Mouse (Mus musculus): ENCODE measurements at regions not wholly inside any gene's neighbourhood (a gene's known extent, or its start where the extent isn't known, plus 50 kb on each side); places are given as distances from the start of the nearest gene placed in this dataset.

DNA sequence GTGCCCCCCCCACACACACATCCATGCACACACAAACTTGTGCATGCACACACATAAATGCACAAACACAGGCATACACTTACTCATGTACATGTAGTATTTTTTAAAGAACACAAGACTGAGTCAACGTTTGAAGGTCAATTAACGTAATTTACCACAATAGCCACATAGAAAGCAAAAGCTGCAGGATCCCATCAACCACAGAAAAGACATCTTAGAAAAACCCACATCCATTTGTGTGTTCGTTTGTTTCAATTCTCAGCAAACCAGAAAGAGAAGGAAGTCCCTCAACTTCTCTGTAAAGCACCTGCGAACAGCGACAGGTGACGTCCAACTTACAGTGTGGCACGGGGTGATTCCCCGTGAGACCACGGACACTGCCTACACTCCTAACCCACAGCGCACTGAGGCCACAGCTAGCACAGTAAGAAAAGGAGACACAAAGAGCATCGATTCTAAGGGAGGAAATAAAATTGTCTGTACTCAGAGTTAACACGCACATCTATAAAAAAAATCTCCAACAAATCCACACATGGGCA lies 53.8 kb downstream of the Dio3 start:
- DNase-seq (ENCODE audit: low read depth, low spot score), result no peak

DNA sequence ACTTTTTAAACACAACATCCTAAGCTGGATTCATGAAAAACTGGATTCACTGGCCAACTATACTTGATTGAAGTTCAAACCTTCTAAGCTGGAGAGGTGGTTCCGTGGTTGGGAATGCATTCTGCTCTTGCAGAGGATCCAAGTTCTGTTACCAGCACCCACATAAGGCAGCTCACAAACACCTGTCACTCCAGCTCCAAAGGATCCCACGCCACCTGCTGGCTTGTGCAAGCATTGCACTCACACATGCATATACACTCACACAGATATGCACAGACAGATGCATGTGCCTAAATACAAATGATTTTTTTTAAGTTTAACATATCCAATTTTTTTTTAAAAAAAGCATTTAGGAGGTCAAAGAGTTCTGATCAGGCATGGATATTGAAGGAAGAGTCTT lies 55.7 kb downstream of the Dio3 start:
- no peak for DNase-seq (ENCODE audit: low read depth, low spot score)

DNA sequence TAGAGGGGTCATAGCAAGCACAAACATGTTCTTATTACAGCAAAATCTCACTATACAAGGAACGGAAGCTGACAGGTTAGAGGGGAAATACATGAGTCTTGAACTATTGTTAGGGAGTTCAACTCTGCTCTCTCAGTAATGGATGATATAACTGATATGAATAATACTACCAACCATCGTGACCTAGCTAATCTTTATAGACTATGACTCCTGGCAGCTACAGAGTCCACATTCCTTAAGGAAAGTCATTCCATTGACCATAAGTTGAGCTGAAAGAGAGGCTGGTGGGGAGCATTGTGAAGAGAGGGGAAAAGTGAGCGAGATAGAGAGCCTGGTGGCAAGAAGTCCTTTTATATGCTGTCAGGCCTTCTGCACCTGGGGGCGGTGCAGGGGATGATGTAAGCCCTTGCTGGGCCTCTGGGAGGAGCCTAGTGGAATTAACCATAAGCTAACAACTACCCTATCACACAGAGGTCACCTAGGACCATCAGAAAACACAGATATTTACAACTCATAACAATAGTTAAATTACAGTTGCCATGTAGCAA lies 65.5 kb downstream of the Dio3 start:
- DNase-seq (ENCODE audit: low read depth, low spot score), result no peak

DNA sequence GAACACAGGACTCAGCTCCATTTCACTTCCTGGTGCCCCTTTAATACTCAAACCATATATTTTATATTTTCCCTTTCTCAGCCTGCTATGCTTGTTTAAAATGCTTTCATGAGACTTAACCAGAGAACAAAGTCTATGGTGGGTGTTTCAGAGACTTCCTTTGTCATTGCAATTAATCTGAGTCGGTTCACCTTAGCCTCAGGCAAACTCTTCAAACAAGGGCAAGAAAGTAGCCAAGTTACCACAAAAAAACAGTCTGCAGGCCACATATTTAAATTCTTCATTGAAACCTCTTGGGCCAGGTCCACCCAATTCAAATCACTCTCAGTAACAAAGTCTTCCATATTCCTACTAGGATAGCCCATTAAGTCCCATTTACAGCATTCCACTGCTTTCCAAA lies 70.8 kb downstream of the Dio3 start:
- no peak for DNase-seq (ENCODE audit: low read depth, low spot score)

DNA sequence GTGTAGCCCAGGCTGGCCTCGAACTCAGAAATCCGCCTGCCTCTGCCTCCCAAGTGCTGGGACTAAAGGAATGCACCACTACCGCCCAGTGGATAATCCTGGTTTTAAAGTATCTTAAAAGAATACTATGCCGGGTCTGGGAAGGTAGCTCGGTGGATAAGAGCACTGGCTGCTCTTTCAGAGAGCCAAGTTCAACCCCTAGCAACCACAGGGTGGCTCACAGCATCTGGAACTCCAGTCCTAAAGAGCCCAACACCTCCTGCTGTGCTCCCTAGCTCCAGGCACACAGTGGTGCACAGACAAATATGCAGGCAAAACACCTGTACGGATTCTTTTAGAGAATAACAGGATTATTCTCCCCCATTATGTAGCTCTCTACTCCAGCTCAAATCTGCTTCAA lies 77.0 kb downstream of the Dio3 start:
- DNase-seq (ENCODE audit: low read depth, low spot score), result no peak

DNA sequence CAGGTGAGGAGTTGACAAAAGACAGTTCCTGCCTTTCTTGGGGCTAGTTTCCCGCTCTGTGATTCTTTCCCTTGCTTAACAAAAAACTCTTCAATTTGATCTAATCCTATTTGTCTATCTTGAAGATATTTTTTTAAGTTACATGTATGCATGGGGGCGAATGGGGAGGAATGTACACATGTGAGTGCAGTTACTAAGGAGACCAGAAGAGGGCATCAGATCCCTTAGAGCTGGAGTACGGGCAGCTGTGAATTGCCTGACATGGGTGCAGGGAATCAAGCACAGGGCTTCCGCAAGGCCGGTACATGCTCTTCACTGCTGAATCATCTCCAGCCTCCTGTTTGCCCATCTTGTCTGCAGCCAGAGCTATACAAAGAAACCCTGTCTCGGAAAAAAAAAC lies 79.8 kb upstream of the Ppp2r5c start:
- DNase-seq (ENCODE audit: low read depth, low spot score), result no peak

DNA sequence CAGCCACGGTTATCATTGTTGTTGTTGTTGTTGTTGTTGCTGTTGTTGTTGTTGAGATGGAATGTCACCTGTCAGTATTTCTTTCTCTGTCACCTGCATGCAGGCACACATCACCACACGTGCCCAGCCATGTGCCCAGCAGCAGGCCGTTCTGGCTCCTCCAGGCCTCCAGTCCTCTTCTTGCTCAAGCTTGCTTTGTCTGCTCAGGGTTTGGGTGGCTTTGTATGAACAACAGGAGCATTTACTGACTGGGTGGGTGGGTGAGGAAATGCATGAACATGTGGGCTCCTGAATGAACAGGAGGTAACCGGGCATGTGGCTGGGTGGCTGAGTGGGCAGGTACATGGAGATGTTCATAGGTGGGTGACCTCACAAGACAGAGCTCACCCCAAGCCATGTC lies 79.1 kb upstream of the Ppp2r5c start:
- DNase-seq (ENCODE audit: low read depth, low spot score), result no peak

DNA sequence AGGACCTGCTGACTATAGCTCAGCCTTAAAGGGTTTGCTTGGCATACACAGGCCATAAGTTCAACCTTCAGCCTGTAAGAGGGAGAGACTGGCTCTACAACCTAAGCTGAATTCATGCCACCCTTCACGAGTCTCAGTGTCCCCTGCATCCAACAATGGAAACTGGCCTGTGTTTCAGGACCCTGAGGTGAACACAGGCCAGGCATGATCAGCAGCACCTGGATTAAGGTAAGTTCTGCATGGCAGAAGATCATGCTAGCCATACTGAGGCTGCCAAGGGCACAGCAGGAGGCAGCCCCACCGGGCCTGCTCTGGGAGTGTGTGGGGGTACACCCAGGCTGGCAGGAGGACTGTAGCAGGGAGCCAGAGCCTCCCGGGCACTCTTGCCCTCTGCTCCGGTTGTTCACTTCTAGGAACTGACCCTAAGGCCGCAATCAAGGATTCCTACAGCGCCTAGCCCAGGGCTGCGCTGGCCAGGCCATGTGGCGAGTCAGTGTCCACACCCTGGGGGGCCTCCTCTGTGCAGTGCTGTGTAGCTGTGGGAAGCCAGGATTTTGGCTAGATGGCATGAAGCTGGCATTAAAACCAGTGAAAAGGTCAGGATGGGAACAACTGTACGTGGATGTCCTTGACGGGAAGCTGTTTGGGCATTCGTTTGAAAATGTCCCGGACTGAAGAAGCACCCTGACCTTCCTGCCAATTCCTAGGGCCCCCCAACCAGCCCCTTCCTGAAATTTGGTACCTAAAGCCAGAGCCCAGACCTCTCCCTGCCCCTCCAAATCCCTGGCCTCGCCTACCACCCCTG lies 74.8 kb upstream of the Ppp2r5c start:
- DNase-seq (ENCODE audit: low read depth, low spot score), result no peak

DNA sequence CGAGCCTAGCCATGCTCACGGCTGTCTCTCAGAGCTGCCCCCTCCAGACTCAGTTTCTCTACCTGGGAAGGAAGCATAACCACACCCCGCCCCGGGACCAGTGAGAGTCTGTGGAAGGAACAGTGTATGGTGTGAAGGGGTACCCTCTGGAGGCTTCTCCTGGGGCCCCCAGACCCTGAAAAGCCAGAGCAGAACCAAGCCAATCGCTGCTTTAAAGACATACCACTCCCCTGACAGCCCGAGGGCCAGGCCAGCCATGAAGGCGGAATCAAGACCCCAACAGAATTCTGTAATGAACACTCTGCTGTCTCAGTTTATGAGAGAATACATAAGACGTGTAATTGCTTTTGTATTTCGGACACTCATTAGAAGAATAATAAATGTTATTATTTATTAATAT lies 73.9 kb upstream of the Ppp2r5c start:
- no peak for DNase-seq (ENCODE audit: low read depth, low spot score)

DNA sequence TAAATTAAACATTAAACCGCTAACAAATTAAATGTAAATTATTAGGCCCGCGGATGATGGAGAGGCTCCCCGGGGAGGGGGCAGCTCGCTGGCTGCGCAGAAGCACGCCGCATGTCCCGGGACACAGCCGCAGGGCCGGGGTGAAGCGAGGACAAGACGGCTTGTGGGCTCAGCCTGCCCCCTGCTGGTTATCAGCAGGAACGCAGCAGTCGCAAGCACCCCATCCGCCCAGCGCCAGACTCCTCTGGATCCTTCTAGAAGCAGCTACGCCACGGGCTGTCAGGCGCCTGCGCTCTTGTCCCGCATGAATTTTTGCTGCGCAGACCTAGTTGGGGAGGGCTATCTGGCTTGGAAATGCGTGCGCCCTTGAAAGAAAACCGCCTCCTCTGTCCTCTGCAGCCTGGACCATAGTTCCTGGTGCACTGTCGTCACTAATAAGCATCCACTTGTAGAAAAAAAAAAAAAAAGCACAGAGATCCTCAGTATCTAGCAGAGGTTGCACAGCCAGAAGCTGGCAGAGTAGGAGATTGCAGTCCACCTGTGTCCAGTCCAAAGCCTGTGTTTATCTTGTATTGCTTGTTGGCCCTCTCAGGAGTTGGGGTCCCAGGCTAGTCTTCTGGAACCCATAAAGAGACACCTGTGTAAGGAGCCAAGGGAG lies 73.4 kb upstream of the Ppp2r5c start:
- DNase-seq (ENCODE audit: low read depth, low spot score), result peak; percentile 44

DNA sequence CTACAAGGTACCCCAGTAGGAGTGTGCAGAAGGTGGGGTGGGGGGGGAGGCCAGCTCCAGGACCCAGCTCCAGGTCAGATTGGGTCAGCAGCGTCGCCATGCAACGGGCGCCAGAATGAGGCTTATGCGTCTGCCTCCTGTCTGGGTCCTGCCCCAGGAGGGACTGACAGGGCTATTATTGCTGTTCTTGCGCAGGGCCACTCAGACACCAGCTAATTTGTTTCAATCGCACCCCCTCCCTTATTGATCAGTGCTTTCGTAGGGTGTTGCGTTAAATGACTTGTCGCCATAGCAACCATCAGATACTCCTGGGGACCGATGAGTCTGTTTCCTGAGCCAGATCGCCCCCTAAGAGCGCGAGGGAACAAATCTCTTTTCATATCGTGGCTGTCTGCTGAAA lies 71.8 kb upstream of the Ppp2r5c start:
- no peak for DNase-seq (ENCODE audit: low read depth, low spot score)

DNA sequence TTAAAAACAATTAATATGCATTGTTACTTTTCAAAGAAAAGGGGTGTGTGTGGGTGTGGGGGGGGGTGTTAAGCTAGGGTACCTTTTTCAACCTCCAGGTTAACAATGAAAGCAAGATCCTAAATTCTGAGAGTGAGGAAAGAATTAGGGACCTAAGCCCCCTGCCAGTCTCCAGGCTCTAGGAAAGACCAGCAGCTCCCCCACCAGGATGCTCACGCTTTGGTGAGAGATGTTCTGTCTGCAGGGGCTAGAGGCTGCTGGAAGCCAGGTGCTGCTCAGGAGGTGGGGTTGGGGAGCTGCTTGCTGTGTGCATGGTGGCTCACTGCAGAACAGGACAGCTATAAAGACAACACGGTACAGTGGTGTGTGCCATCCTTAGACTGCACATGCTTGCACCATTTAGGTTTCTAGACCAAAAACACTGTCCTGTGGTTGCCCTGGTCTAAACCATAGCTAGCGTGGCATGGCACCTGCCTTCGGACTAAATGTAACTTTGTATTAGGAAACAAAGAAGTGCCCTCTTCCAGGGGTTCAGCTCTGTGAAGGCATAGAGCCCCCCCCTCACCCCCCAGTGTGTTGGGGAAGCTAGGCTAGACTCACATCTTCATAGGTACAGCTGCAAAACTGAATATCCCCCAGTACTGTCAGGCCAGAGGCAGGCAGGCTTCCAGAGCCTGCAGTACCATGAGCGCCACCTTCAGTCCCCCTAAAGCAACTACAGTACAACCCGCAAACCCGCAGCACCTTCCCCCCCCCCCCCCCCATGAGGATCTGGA lies 70.7 kb upstream of the Ppp2r5c start:
- no peak for DNase-seq (ENCODE audit: low read depth, low spot score)

DNA sequence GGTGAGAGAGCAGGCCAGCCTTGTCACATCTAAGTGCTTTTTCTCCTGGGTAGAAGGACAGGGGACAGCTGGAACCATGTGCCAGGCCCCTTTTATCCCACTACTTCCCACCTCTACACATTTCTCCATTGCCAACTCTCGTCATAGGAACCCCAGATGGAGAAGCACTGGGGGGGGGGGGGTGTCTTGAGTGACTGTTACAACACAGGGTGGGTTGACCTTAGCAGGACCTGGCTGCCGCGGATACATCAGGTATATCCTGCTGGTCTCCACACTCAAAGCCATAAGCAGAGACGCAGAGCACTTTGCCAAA lies 70.1 kb upstream of the Ppp2r5c start:
- DNase-seq (ENCODE audit: low read depth, low spot score), result no peak

DNA sequence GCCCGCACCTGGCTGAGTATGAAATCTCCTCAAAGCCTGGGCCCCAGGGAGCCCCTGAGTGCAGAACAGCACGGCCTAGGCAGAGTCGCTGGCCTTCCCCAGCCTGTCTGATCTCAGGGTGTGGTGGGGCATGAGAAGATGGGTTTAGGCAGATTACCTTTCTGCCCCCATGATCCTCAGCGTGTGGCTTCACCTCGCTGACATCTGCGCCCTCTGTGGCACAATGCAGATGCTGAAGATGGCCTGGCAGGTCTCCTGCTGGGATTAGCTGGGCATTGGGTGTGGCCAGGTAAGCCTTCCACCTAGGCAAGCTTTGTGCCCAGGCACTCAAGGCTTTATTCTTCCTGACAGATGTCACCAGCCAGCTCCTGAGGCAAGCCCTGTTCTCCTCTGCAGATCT lies 69.6 kb upstream of the Ppp2r5c start:
- no peak for DNase-seq (ENCODE audit: low read depth, low spot score)

DNA sequence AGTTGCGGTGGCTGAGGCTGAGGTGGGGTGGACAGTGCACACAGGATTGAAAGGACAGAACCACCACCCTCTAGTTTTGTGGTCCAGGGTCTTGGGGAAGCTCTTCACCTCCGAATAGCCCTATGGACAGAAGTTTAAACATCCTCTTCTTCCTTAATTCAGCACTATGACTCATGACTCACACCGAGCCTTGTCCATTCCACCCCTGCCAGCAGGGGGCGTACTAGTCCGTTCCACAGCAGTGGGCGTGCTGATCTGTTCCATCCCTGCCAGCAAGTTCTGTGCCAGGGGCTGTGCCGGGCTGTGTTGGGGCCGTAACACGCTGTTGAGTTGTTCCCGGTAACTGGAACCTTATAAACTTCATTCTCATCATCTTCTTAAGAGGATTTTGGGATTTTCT lies 69.2 kb upstream of the Ppp2r5c start:
- DNase-seq (ENCODE audit: low read depth, low spot score), result no peak

DNA sequence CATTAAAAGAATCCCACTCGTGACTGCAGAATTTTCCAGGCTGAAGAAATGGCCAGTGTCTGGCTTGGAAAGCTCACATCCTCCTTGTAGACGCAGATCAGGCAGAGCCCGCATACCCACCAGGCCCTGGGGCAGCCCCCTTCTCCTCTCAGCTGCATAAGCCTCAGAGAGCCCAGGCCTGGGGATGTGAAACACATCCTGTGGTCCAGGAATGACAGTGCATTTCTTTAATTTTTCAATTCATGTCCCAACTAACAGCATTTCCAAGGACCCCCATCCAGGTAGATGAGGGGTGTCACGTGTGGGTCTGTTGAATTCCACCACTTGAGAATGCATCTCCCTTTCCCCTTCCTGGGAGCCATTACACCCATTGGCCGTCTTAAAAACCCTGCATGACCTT lies 68.6 kb upstream of the Ppp2r5c start:
- DNase-seq (ENCODE audit: low read depth, low spot score), result no peak

DNA sequence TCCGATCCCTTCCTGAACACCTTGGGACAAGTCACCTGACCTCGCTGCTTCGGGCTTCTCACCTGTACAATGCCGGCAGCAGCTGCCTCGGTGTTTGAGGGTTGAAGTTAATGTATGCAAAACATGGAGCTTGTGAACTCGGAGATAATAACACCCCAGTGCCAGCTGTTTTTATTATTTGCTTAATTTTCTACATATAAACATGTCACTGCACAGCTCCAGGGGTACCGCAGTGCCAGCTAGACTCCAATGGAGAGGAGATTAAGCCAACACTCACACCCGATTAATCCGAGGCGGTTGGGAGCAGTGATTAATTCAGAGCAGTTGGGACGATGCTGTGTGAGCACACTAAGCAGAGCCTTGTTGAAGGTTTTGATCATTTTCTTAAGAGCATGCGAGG lies 67.2 kb upstream of the Ppp2r5c start:
- DNase-seq (ENCODE audit: low read depth, low spot score), result no peak

DNA sequence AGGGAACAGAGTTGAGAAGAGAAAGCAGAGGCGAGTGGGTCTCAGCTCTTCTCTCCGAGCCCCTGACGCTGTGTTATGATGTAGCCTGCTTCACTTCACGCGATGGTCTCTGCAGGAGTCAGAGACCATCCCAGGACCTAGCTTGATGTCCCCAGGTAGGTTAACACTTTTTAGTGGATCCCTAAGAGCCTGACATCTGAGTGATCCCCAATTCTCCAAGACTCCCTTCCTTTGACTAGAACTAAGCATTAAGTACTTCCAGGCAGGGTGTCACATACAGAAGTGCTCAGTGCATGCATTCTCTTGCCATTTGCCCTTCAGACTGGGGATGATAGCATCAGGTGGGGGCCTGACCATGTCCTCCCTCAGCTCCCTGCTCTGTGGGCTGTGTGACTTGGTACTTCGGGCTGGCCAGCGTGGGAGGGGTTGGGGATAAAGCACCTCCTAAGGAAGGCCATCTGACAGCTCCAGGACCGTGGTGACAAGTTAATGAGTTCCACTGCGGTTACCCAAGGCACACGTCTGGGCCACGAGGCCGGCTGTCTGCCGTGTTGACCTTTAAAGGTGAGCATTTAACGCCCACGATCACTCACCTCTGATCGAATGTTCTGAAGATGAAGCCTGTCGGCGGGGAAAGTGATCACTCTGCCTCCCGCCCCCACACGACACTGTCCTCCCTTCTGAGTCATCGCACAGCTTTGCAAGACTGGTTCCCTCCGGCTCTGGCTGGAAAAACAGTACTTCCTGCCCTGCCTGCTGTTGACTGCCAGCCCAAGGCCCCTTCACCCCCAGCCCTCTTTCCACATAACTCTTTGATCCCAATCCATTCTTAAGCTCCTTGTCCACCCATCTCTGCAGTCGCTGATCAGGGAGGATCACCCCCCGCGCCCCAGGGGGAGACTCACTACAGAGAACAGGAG lies 65.8 kb upstream of the Ppp2r5c start:
- no peak for DNase-seq (ENCODE audit: low read depth, low spot score)

DNA sequence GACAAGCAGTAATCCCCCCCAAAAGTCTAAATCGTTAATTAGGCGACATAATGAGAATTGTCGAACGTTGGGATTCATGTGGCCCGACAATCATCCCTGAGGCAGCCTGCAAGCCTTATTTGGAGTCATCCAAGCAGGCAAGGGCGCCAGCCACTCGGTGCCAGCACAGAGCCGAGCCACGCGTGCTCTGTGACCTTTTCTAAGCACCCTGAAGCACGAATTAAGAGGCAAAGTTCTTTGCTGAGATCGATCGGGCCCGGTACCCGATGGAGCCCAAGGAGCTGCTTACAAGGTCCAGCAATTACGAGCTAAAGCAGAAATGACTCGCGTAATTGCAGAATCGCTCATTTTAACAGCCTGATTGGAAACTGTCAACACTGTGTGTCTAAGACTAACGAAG lies 61.9 kb upstream of the Ppp2r5c start:
- no peak for DNase-seq (ENCODE audit: low read depth, low spot score)

DNA sequence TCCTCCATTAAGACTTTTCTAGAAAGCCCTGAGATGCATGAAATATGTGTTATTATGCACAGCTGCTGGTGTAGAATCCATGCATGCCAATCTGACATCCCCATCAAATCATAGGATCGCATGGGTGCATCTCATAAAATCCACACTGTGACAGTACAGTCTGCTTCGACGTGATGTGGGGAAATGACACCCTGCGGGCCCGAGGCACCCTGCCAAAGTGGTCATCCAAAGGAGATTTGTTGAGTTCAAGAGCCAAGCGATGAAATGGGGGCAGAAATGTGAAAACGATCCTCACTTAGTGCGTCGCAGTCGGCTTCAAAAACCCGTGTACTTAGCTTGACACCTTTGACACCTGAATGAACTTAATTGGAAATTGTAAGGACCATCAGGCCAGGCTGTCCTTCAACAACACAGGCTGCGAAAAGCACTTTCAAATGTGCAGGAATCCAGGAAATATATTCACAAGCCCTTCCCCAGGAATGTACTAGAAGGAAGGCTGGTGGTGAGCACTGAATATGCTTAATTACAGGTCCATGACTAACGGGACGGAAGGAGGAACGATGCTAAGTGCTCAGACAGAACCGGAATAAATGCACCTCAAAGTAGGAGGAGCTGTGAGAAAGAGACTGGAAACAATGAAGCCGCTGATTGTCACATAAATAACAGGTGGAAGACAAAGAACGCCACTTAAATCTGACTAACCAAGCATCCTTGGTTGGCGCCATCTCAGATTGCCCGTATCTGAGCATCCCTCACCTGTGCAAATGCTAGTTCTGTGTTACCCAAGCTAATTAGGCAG lies 60.9 kb upstream of the Ppp2r5c start:
- no peak for DNase-seq (ENCODE audit: low read depth, low spot score)
